Mouse (Mus musculus) adrenal gland, postnatal 36 days (tissue): ENCODE measurements around the gene Faah. TPM values are rescaled to one million over a fixed set of nuclear protein-coding genes. Genes with fewer than 3 reads are reported as not detected.
A peak's percentile ranks its signal among the peaks of the same experiment; 100 is the strongest.

ENCODE experiments used
- DNase-seq, 2 experiments: peaks; one replicate each; pipeline ENCODE4 v3.0.0; 2021; ENCODE audit warnings: mixed read lengths in 1 of 2
- total RNA-seq, 2 experiments: library from RNA; stranded (reverse); gene quantifications; 2 replicates each; pipeline ENCODE4 v1.2.3; 2021

Faah gene
- total RNA-seq, 2 experiments from 2014 or later, result 2.6 to 3.4 TPM

GRCm38 (mm10) chr4:115943669-115944314 lies 73.9 kb downstream of the Faah start:
- DNase-seq, result no peak

GRCm38 (mm10) chr4:115941242-115941820 lies 76.4 kb downstream of the Faah start:
- no peak for DNase-seq

DNA sequence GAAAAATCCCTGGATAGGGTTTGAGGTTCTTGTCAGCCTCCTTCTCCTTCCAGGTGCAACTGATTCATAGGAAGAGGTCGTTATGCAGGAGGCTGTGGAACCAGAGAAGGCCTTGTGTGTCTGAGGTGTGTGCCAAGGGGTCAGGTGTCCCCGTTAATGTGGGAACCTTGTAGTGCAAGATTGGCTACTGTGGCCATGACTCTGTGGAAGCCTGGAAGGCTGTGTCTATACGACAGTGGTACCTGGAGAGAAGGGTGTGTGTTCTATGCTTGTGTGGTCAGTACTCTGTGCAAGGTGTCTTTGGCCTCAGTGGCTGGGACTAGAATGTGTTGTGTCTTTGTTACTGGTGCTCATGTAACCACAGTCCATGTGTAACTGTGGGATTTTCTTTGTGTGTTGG lies 77.0 kb downstream of the Faah start:
- DNase-seq, result no peak

GRCm38 (mm10) chr4:115939295-115940102 lies 78.2 kb downstream of the Faah start, which contains the start of gene Dmbx1:
Gene Dmbx1 (minus strand): TSS chr4:115939926.
- DNase-seq, result peak; percentile 11 to 39

GRCm38 (mm10) chr4:115938276-115939160 lies 79.2 kb downstream of the Faah start:
- DNase-seq, result no peak

- no peak for DNase-seq
Measured at GRCm38 (mm10) chr4:115937061-115937976, 80.4 kb downstream of the Faah start.

DNA sequence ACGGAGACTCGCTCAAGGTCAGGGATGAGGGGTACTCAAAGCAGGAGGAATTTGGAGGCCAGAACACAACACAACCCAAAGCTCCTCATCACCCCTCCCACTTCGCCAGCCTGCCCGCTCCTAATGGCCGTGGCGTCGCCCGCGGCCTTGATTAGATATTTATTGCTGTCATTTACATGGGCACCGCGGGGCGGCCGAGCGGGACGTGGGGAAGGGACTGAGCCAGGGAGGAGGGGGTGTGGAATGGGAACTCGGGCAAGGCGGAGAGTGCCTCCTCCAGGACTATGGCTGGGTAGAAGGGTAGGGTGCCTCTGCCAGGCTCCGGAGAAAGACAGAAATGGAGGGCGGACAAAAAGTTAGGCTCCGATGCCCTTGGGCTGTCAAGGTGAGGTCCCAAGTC lies 81.1 kb downstream of the Faah start:
- peak; percentile 18 to 24 for DNase-seq

GRCm38 (mm10) chr4:115935835-115936581 lies 81.7 kb downstream of the Faah start:
- DNase-seq, result no peak

GRCm38 (mm10) chr4:115931556-115932088 lies 86.1 kb downstream of the Faah start:
- no peak for DNase-seq

- no peak for DNase-seq
Measured at GRCm38 (mm10) chr4:115927637-115928036, 90.1 kb downstream of the Faah start.

- no peak for DNase-seq
Measured at GRCm38 (mm10) chr4:115923262-115923880, 94.4 kb downstream of the Faah start.

- DNase-seq, result no peak
Measured at GRCm38 (mm10) chr4:115922688-115923087, 95.0 kb downstream of the Faah start.

GRCm38 (mm10) chr4:115919911-115920310 lies 97.8 kb downstream of the Faah start:
- DNase-seq, result no peak

Other genes with a start within 250 kb of the Faah start
- 1 to 10 TPM; 2.4 to 3.2 TPM for gene Tex38, start 236.9 kb downstream of the Faah start, total RNA-seq
- gene Atpaf1, start 233.1 kb downstream of the Faah start, total RNA-seq, result 10 to 100 TPM; 49.8 to 57.1 TPM
- gene Mob3c, start 189.8 kb downstream of the Faah start, total RNA-seq, result 10 to 100 TPM; 14.9 to 16.7 TPM
- gene Mknk1, start 178.7 kb downstream of the Faah start, total RNA-seq, result 10 to 100 TPM; 36.3 to 44.5 TPM
- not detected for gene Kncn, start 133.5 kb downstream of the Faah start, total RNA-seq
- not detected for gene 6430628N08Rik, start 127.3 kb downstream of the Faah start, total RNA-seq
- gene Dmbx1, start 78.0 kb downstream of the Faah start, total RNA-seq, result not detected
- 10 to 100 TPM; 30.5 to 34.6 TPM for gene Nsun4, start 36.0 kb upstream of the Faah start, total RNA-seq
- gene Uqcrh, start 57.1 kb upstream of the Faah start, total RNA-seq, result 100 to 1,000 TPM; 612 to 614 TPM
- gene Lrrc41, start 57.3 kb upstream of the Faah start, total RNA-seq, result 10 to 100 TPM; 66.1 to 72.7 TPM
- 1 to 10 TPM; 1.3 to 2.2 TPM for gene Rad54l, start 105.8 kb upstream of the Faah start, total RNA-seq
- gene Pomgnt1, start 105.9 kb upstream of the Faah start, total RNA-seq, result 10 to 100 TPM; 61.8 to 63.7 TPM
- 10 to 100 TPM in 1 of 2 experiments, 1 to 10 TPM in 1; 7.6 to 10.1 TPM for gene Lurap1, start 133.4 kb upstream of the Faah start, total RNA-seq
- gene Tspan1, start 149.7 kb upstream of the Faah start, total RNA-seq, result not detected
- not detected for gene 1700042G07Rik, start 155.4 kb upstream of the Faah start, total RNA-seq
- gene Gm49337, start 155.5 kb upstream of the Faah start, total RNA-seq, result not detected
- gene Pik3r3, start 203.7 kb upstream of the Faah start, total RNA-seq, result 10 to 100 TPM; 15.7 to 19.7 TPM